In genomic region chr6:114969213-114970120, GRCm38 (mm10) we compare ENCODE assay signal across 8 mouse cellular contexts. TPM values are rescaled to one million over a fixed set of nuclear protein-coding genes. Genes with fewer than 3 reads are reported as not detected.
DNase-seq lines count a peak whose midpoint lies in the region; ATAC-seq and TF ChIP-seq lines count a peak whose summit lies in the region.

Vgll4 (minus strand) TSS chr6:114969994.

- under 1% methylated on average over 75 of the region's 79 CpGs for WGBS in intestine, postnatal 0 days
- under 1% methylated on average over 79 of the region's 79 CpGs for WGBS in limb, embryonic 10.5 days
- under 1% methylated on average over 78 of the region's 79 CpGs for WGBS in midbrain, embryonic 11.5 days
- WGBS in small intestine, adult 2 months = under 1% methylated on average over 79 of the region's 79 CpGs

- H3K27ac ChIP-seq in intestine, postnatal 0 days (ENCODE audit: low read depth, low read length) = peak within 1 kb of the TSS; percentile 88
- H3K27ac ChIP-seq in limb, embryonic 10.5 days = peak within 1 kb of the TSS; percentile 84
- no peak within 1 kb of the TSS; the same call in 1 of the 2 replicates for H3K27ac ChIP-seq in midbrain, embryonic 11.5 days (ENCODE audit: low read depth, low read length)
- peak within 1 kb of the TSS; percentile 72 for H3K27ac ChIP-seq in small intestine, adult 2 months (ENCODE audit: insufficient read depth, low read depth, low read length)

- H3K9me3 ChIP-seq in intestine, postnatal 0 days (ENCODE audit: control insufficient read depth) = no peaks in the 10 kb centered on the region
- no peaks in the 10 kb centered on the region for H3K9me3 ChIP-seq in limb, embryonic 10.5 days (replicated peaks)
- H3K9me3 ChIP-seq in midbrain, embryonic 11.5 days (ENCODE audit: control insufficient read depth, low read length) = no peaks in the 10 kb centered on the region

- peak within 1 kb of the TSS; percentile 71 for H3K9ac ChIP-seq in intestine, postnatal 0 days (ENCODE audit: low read depth, low read length)
- H3K9ac ChIP-seq in midbrain, embryonic 11.5 days (ENCODE audit: low read length) = peak within 1 kb of the TSS; percentile 54

- no peaks in the 10 kb centered on the region; the same call in 1 of the 2 replicates for H3K4me1 ChIP-seq in intestine, postnatal 0 days (replicated peaks; ENCODE audit: control insufficient read depth, insufficient read depth, low read length)
- peaks cover 52% of the 10 kb centered on the region for H3K4me1 ChIP-seq in limb, embryonic 10.5 days
- peaks cover 14% of the 10 kb centered on the region for H3K4me1 ChIP-seq in midbrain, embryonic 11.5 days (ENCODE audit: control insufficient read depth, insufficient read depth, low read length)
- H3K4me1 ChIP-seq in small intestine, adult 2 months (ENCODE audit: control insufficient read depth, insufficient read depth, insufficient read length, low read length) = peaks cover 6% of the 10 kb centered on the region

- peak within 1 kb of the TSS; percentile 83 for H3K4me3 ChIP-seq in intestine, postnatal 0 days (ENCODE audit: low read depth, low read length)
- peak within 1 kb of the TSS; percentile 75 for H3K4me3 ChIP-seq in limb, embryonic 10.5 days
- H3K4me3 ChIP-seq in midbrain, embryonic 11.5 days (ENCODE audit: low read depth, low read length) = peak within 1 kb of the TSS; percentile 63
- H3K4me3 ChIP-seq in small intestine, adult 2 months (ENCODE audit: low read depth, low read length) = peak within 1 kb of the TSS; percentile 82

- DNase-seq in layer of hippocampus, adult 11-12 months (ENCODE audit: low spot score) = peak; percentile 66
- no peak for DNase-seq in layer of hippocampus, adult 9-10 months (ENCODE audit: low spot score)
- DNase-seq in embryo, embryonic 9.5 days (ENCODE audit: extremely low spot score) = peak; percentile 75
- peak; percentile 87 for DNase-seq in limb, embryonic 10.5 days (ENCODE audit: low spot score)
- DNase-seq in midbrain, embryonic 11.5 days (ENCODE audit: low spot score, missing footprints) = peak; percentile 97

- peak; percentile 39; the same call in 1 of the 2 replicates for TF ChIP-seq POLR2A in small intestine, adult 2 months (IDR thresholded peaks at IDR 0.05; ENCODE audit: low read depth, low read length)

- peak; percentile 45 for TF ChIP-seq CTCF in intestine, postnatal 0 days (IDR thresholded peaks at IDR 0.05; ENCODE audit: low read depth)
- no peak for TF ChIP-seq CTCF in small intestine, adult 2 months (IDR thresholded peaks at IDR 0.05; ENCODE audit: extremely low read depth, insufficient read length, insufficient replicate concordance, low read depth, low read length)

- peak; percentile 63 for ATAC-seq in granulocyte monocyte progenitor cell, adult 5-6 weeks (replicated peaks; ENCODE audit: poor library complexity, severe bottlenecking)
- peak; percentile 62 for ATAC-seq in intestine, postnatal 0 days
- peak; percentile 71 for ATAC-seq in midbrain, embryonic 11.5 days (ENCODE audit: low FRiP score)

- no peaks in the 10 kb centered on the region for H3K27me3 ChIP-seq in intestine, postnatal 0 days (replicated peaks; ENCODE audit: control insufficient read depth, insufficient read depth, low read length)
- peaks cover 36% of the 10 kb centered on the region for H3K27me3 ChIP-seq in limb, embryonic 10.5 days (ENCODE audit: low read depth, poor library complexity, severe bottlenecking)
- H3K27me3 ChIP-seq in midbrain, embryonic 11.5 days (ENCODE audit: control insufficient read depth, insufficient read depth, low read length) = peaks cover 30% of the 10 kb centered on the region
- H3K27me3 ChIP-seq in small intestine, adult 2 months (ENCODE audit: control insufficient read depth, insufficient read depth, low read length) = no peaks in the 10 kb centered on the region

- peak within 1 kb of the TSS; percentile 96 for H3K4me2 ChIP-seq in intestine, postnatal 0 days (replicated peaks; ENCODE audit: low read depth)
- H3K4me2 ChIP-seq in midbrain, embryonic 11.5 days = peak within 1 kb of the TSS; percentile 100

- no peaks in the 10 kb centered on the region for H3K36me3 ChIP-seq in intestine, postnatal 0 days (ENCODE audit: control insufficient read depth, insufficient read depth)
- no peaks in the 10 kb centered on the region for H3K36me3 ChIP-seq in limb, embryonic 10.5 days
- no peaks in the 10 kb centered on the region for H3K36me3 ChIP-seq in midbrain, embryonic 11.5 days (ENCODE audit: control insufficient read depth, insufficient read depth, low read length)
- no peaks in the 10 kb centered on the region for H3K36me3 ChIP-seq in small intestine, adult 2 months (ENCODE audit: control insufficient read depth, insufficient read depth, low read length)

RNA-seq across cellular contexts. Expression of gene Vgll4, which starts in this region (rescaled TPM):
- total RNA-seq in granulocyte monocyte progenitor cell, adult 5-6 weeks (2014; fragmentation: Nextera tagmentation) = 14.0 and 16.5 TPM in 2 replicates
- 16.9 and 22.8 TPM in 2 replicates for total RNA-seq in granulocyte monocyte progenitor cell, adult 5-6 weeks (2017)
- polyA plus RNA-seq in intestine, postnatal 0 days (2015; fragmentation: Nextera tagmentation; extraction: Ambion mirVana) = 31.1 and 33.0 TPM in 2 replicates
- 114 and 129 TPM in 2 replicates for polyA plus RNA-seq in limb, embryonic 10.5 days (2016; fragmentation: Nextera tagmentation; extraction: Ambion mirVana)
- 48.6 and 54.8 TPM in 2 replicates for polyA plus RNA-seq in midbrain, embryonic 11.5 days (2014; fragmentation: Nextera tagmentation; extraction: Ambion mirVana)
- 35.8 and 48.1 TPM in 2 replicates for polyA plus RNA-seq in small intestine, adult 2 months (2012; rRNA removed)
